10 mouse cellular contexts compared by ENCODE assay signal in the genomic region with DNA sequence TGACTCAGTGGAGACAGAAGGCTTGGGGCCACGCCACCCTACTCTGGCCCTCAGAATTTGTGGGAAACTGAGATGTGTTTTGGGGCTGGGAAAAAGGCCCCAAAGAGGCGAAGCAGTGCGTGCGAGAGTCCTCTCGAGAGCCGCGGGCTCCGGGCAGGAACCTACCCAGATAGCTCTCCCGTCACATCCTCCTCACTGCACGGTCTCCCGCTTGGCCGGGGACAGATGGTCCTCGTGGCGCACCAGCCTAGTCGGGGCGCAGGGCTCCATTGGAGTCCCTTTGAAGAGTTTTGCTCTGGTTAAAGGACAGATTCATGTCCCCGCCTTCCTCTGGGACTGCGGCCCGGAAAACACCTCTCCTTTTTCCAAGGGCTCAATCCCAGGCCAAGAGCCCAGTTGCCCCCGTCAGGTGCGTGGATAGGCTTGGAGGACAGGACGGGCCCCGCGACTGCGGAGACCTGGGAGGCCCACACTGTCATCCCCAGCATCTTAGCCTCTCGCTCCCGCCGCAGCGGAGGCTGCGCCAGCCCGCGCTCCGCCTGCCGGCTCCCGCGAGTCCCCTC. TPM values are rescaled to one million over a fixed set of nuclear protein-coding genes. Genes with fewer than 3 reads are reported as not detected.
DNase-seq lines count a peak whose midpoint lies in the region; ATAC-seq lines count a peak whose summit lies in the region.
"Had no signal": no experiment of that assay in that cellular context is flagged by ENCODE, and none has a peak within 500 bp of the region (broad histone marks: within the 10 kb centered on the region; RNA-seq: fewer than 3 reads in every experiment).

No protein-coding gene starts in this region.

- WGBS in heart, embryonic 12.5 days = 4% methylated on average over 36 of the region's 36 CpGs
- WGBS in forebrain, embryonic 16.5 days = under 1% methylated on average over 36 of the region's 36 CpGs

- intact Hi-C loops in left cerebral cortex, postnatal 4 days (cut with DNase I) = no loop called here

- H3K36me3 ChIP-seq in heart, embryonic 12.5 days = no peaks in the 10 kb centered on the region
- H3K36me3 ChIP-seq in forebrain, embryonic 16.5 days (ENCODE audit: control insufficient read depth, insufficient read depth) = no peaks in the 10 kb centered on the region
- H3K36me3 ChIP-seq: liver, embryonic 15.5 days had no signal

- H3K27ac ChIP-seq in heart, embryonic 12.5 days (ENCODE audit: poor library complexity, severe bottlenecking) = no peak overlapping the region
- peak overlapping the region; percentile 37 for H3K27ac ChIP-seq in forebrain, embryonic 16.5 days (ENCODE audit: low read length)
- H3K27ac ChIP-seq: liver, embryonic 15.5 days had no signal

- no peak overlapping the region for H3K9ac ChIP-seq in heart, embryonic 12.5 days
- peak overlapping the region; percentile 59 for H3K9ac ChIP-seq in forebrain, embryonic 16.5 days (replicated peaks; ENCODE audit: low read depth, low read length)
- H3K9ac ChIP-seq: liver, embryonic 15.5 days had no signal

- no peak for DNase-seq in heart, postnatal 4 days
- peak; percentile 83 to 84 for DNase-seq in cerebellum, adult 18-20 months
- DNase-seq in left cerebral cortex, postnatal 4 days = peak; percentile 50
- DNase-seq in right cerebral cortex, postnatal 10 days (ENCODE audit: low spot score in 2 of 2) = peak; percentile 47 to 50
- DNase-seq in ovary, postnatal 14 days (ENCODE audit: low spot score) = no peak

- H3K9me3 ChIP-seq in heart, embryonic 12.5 days (replicated peaks) = no peaks in the 10 kb centered on the region
- H3K9me3 ChIP-seq in forebrain, embryonic 16.5 days (ENCODE audit: control insufficient read depth, low read length) = no peaks in the 10 kb centered on the region
- H3K9me3 ChIP-seq: liver, embryonic 15.5 days had no signal

- H3K27me3 ChIP-seq in heart, embryonic 12.5 days (replicated peaks) = peaks cover 42% of the 10 kb centered on the region
- H3K27me3 ChIP-seq in forebrain, embryonic 16.5 days (replicated peaks; ENCODE audit: control insufficient read depth, insufficient read depth, low read length) = no peaks in the 10 kb centered on the region

- H3K4me2 ChIP-seq in heart, embryonic 12.5 days = peak overlapping the region; percentile 50
- H3K4me2 ChIP-seq in forebrain, embryonic 16.5 days (ENCODE audit: low read length) = peak overlapping the region; percentile 69
- H3K4me2 ChIP-seq: liver, embryonic 15.5 days had no signal

- peak overlapping the region; percentile 28 for H3K4me3 ChIP-seq in heart, embryonic 12.5 days
- H3K4me3 ChIP-seq in forebrain, embryonic 16.5 days (replicated peaks; ENCODE audit: low read length) = peak overlapping the region; percentile 54
- H3K4me3 ChIP-seq: liver, embryonic 15.5 days had no signal

- no peak for ATAC-seq in heart, embryonic 12.5 days (ENCODE audit: insufficient number of reproducible peaks, low FRiP score)
- peak; percentile 80 for ATAC-seq in forebrain, embryonic 16.5 days
- no peak for ATAC-seq in erythroblast, adult 5-6 weeks (replicated peaks; ENCODE audit: low FRiP score, poor library complexity, severe bottlenecking)

- peaks cover 12% of the 10 kb centered on the region for H3K4me1 ChIP-seq in heart, embryonic 12.5 days (replicated peaks)
- peaks cover 18% of the 10 kb centered on the region for H3K4me1 ChIP-seq in forebrain, embryonic 16.5 days (replicated peaks; ENCODE audit: control insufficient read depth, insufficient read depth, low read length)
- H3K4me1 ChIP-seq: liver, embryonic 15.5 days had no signal

RNA-seq across cellular contexts. Expression of a gene that starts 0.7 kb away (rescaled TPM):
- 0.54 and 0.64 TPM in 2 replicates for polyA plus RNA-seq in heart, embryonic 12.5 days (2016; fragmentation: Nextera tagmentation; extraction: Ambion mirVana)
- under 1 TPM; 0.38 to 0.43 TPM for total RNA-seq in heart, postnatal 4 days (2021)
- 4.7 and 5.9 TPM in 2 replicates for polyA plus RNA-seq in forebrain, embryonic 16.5 days (2015; fragmentation: Nextera tagmentation; extraction: Ambion mirVana)
- 10 to 100 TPM; 28.4 to 31.5 TPM for total RNA-seq in left cerebral cortex, postnatal 4 days (2021)
- not detected in 2 replicates for total RNA-seq in erythroblast, adult 5-6 weeks (2015; ENCODE audit: low replicate concordance)
- total RNA-seq in erythroblast, adult 5-6 weeks (2017; ENCODE audit: low replicate concordance) = under 0.01 TPM in 1 of 2 replicates, not detected in the other
- total RNA-seq: common myeloid progenitor, adult 5-6 weeks had no signal

Comparison
In these comparisons a context has a peak if more than half of its experiments do, and no peak if none do; other contexts are left out.
1. DNase-seq: peak in cerebellum, adult 18-20 months (2 of 2), left cerebral cortex, postnatal 4 days (single experiment) and right cerebral cortex, postnatal 10 days (2 of 2); none in heart, postnatal 4 days (single experiment) and ovary, postnatal 14 days (single experiment).
2. RNA of a gene that starts 0.7 kb away (total RNA-seq): 28.4 to 31.5 TPM in left cerebral cortex, postnatal 4 days; 0.38 to 0.43 TPM in heart, postnatal 4 days and under 0.01 TPM in erythroblast, adult 5-6 weeks; every median in the first group is over 10 times any median in the second.